Mouse (Mus musculus) lung, adult 2 months (tissue): ENCODE measurements at regions not wholly inside any gene's neighbourhood (a gene's known extent, or its start where the extent isn't known, plus 50 kb on each side); places are given as distances from the start of the nearest gene placed in this dataset.

Source experiments
- DNase-seq: peaks from one replicate; pipeline ENCODE4 v3.0.0; 2022
- H3K4me1 ChIP-seq: fragments of 200-500 bp; 2 replicates; pipeline ENCODE4 v1.6.1; 2011; ENCODE audit warnings: low read length; ENCODE audit not compliant: control insufficient read depth, insufficient read depth
- H3K4me3 ChIP-seq: fragments of 200-500 bp; replicated peaks from 2 replicates; pipeline ENCODE3; 2011; ENCODE audit warnings: low read depth, mild to moderate bottlenecking, control low read depth, low read length; ENCODE audit errors: extremely low read depth
- CTCF ChIP-seq: fragments of 200-500 bp; IDR thresholded peaks from 2 replicates; pipeline ENCODE4 v1.5.1; 2011; ENCODE audit warnings: mild to moderate bottlenecking, low read length, control low read depth; ENCODE audit not compliant: insufficient read depth
- POLR2A ChIP-seq: fragments of 200-500 bp; IDR thresholded peaks from 2 replicates; pipeline ENCODE4 v1.6.1; 2011; ENCODE audit warnings: low read depth, mild to moderate bottlenecking, control low read depth, low read length, borderline replicate concordance; ENCODE audit errors: extremely low read depth
- WGBS: fragments of 180-500 bp; shearing (Covaris S2); methylation state at CpG from one replicate; pipeline ENCODE4 v1.1.7; 2018; 5-methylcytosine and 5-hydroxymethylcytosine counted together

DNA sequence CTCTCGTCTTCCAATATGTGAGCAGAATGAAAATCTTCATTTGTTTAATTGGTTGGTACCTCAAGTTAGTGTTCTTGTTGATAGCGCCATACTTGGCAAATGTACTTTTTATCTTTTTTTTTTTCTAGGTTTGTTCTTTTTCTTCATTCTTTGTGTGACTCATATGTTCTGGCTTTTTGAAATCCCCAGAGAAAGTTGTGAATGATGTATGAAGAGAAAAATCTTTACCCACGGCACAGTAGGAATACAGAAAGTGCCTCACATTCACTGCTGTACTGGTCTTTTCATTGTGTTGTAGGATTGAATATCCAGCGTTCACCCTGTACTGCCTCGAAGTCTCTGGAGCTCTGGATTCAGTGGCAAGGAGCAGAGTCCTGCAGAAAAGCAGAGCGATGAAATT lies 180.7 kb downstream of the Fzd1 start:
- H3K4me1 ChIP-seq: no peaks in the 10 kb centered on the region
- no peak overlapping the region for H3K4me3 ChIP-seq
- WGBS: 80% methylated on average over 6 of the region's 6 CpGs
- TF ChIP-seq POLR2A: no peak
- DNase-seq: no peak

DNA sequence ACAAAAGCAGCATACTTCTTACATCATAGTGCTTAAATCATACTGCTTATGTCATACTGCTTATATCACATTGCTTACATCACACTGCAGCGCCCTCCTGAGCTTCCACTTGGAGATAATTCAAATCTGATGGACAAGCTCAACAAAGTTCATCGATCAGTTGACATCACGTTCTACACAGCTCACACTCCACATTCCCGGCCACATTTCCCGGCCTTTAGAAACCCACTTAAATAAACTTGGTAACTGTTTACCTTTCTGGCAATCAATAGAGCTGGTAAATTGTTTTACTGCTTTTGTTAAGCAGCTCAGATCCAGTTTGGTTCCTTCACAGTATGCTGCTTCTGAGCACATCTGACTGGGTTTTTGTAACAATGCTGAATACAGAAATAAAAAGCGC lies 194.0 kb downstream of the Fzd1 start:
- Histone ChIP-seq H3K4me3 (no peak overlapping the region), H3K4me1 (no peaks in the 10 kb centered on the region)
- WGBS: 51% methylated on average over 6 of the region's 6 CpGs
- TF ChIP-seq CTCF (no peak), POLR2A (no peak)
- no peak for DNase-seq

- Histone ChIP-seq H3K4me1 (no peaks in the 10 kb centered on the region), H3K4me3 (no peak overlapping the region)
- DNase-seq: no peak
- no peak for TF ChIP-seq POLR2A
- TF ChIP-seq CTCF: no peak
- 64% methylated on average over 8 of the region's 8 CpGs for WGBS
These were observed 196.2 kb downstream of the Fzd1 start for GRCm38 (mm10) chr5:4561661-4562060.

- 59% methylated on average over 4 of the region's 4 CpGs for WGBS
- H3K4me3 ChIP-seq: no peak overlapping the region
- no peak for DNase-seq
- TF ChIP-seq POLR2A (no peak), CTCF (no peak)
- H3K4me1 ChIP-seq: no peaks in the 10 kb centered on the region
These were observed 196.7 kb downstream of the Fzd1 start for GRCm38 (mm10) chr5:4561139-4561470.

- DNase-seq: no peak
- H3K4me1 ChIP-seq: no peaks in the 10 kb centered on the region
- no peak for TF ChIP-seq POLR2A
- TF ChIP-seq CTCF: no peak
These were observed 197.3 kb downstream of the Fzd1 start for GRCm38 (mm10) chr5:4560370-4561138.

GRCm38 (mm10) chr5:4554972-4555371 lies 202.9 kb downstream of the Fzd1 start:
- no peak for TF ChIP-seq POLR2A
- no peak for TF ChIP-seq CTCF
- no peak for DNase-seq
- 61% methylated on average over 2 of the region's 2 CpGs for WGBS
- H3K4me1 ChIP-seq: no peaks in the 10 kb centered on the region
- H3K4me3 ChIP-seq: no peak overlapping the region

More at GRCm38 (mm10) chr5:4560370-4561138, 197.3 kb downstream of the Fzd1 start:
- H3K4me3 ChIP-seq: no peak overlapping the region
- WGBS: 65% methylated on average over 7 of the region's 7 CpGs

DNA sequence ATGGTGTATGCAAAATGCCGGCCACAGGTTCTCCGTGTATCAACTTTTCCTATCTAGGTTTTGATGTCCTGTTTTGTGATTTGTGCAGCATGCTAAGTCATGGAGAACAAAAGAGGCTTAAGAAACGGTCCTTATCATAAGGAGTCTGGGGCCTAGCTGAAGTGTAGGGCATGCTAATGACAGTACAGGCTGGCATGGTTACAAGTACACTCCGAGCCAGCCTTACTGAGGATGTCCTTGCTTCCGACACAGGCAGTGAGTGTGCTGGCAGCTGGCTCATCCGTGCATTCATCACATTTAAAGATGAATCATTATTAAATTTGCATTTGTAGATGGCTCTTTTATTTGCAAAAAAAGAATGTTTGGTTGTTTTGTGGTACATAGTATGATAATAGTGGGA lies 219.3 kb downstream of the Fzd1 start:
- no peak for TF ChIP-seq CTCF
- no peak for TF ChIP-seq POLR2A
- 61% methylated on average over 6 of the region's 6 CpGs for WGBS

GRCm38 (mm10) chr5:4536790-4537189 lies 221.0 kb downstream of the Fzd1 start:
- no peaks in the 10 kb centered on the region for H3K4me1 ChIP-seq
- no peak overlapping the region for H3K4me3 ChIP-seq
- TF ChIP-seq CTCF (no peak), POLR2A (no peak)
- 39% methylated on average over 2 of the region's 2 CpGs for WGBS
- no peak for DNase-seq

More for the DNA sequence above, 219.3 kb downstream of the Fzd1 start:
- H3K4me3 ChIP-seq: no peak overlapping the region
- H3K4me1 ChIP-seq: no peaks in the 10 kb centered on the region
- no peak for DNase-seq

GRCm38 (mm10) chr5:4535951-4536350 lies 221.9 kb downstream of the Fzd1 start:
- Histone ChIP-seq H3K4me1 (peaks cover 2% of the 10 kb centered on the region; the same call in 1 of the 2 replicates), H3K4me3 (no peak overlapping the region)
- no peak for DNase-seq
- 82% methylated on average over 8 of the region's 8 CpGs for WGBS
- no peak for TF ChIP-seq POLR2A
- no peak for TF ChIP-seq CTCF

DNA sequence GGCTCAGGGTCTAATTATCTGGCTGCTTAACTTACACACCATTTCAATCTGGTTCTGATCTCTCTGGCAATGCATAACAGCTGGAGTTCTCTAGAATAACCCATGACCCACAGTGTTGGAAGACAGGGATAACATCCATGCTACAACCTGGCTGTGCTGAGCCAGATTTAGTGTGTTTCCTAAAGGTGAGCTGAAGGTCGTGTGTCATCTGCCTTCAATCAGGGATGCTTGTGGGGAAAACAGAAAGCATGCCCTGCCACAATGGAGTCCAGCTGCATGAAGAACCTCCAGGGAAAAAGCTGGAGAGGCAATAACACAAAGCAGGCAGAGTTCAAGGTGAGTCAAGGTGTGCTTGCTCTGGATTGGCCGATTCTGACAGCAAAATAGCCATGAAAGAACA lies 223.3 kb downstream of the Fzd1 start:
- TF ChIP-seq CTCF (no peak), POLR2A (no peak)
- 82% methylated on average over 2 of the region's 2 CpGs for WGBS
- no peak for DNase-seq
- Histone ChIP-seq H3K4me1 (peaks cover 2% of the 10 kb centered on the region; the same call in 1 of the 2 replicates), H3K4me3 (no peak overlapping the region)
